Mouse (Mus musculus) midbrain, embryonic 13.5 days (tissue): ENCODE measurements around the gene Tsfm. TPM values are rescaled to one million over a fixed set of nuclear protein-coding genes. Genes with fewer than 3 reads are reported as not detected.

Experiments
- ATAC-seq: fragments of 200-750 bp; cut with Nextera tagmentation; 2 replicates; pipeline ENCODE4 v1.8.0; 2017; ENCODE audit warnings: mild to moderate bottlenecking, moderate TSS enrichment, moderate library complexity
- H3K27ac ChIP-seq: fragments of 300-500 bp; sonication (generic); 2 replicates; pipeline ENCODE4 v1.5.1; 2015; ENCODE audit warnings: inconsistent platforms, mild to moderate bottlenecking, moderate library complexity
- H3K27me3 ChIP-seq: fragments of 300-500 bp; sonication (generic); 2 replicates; pipeline ENCODE4 v1.6.1; 2015; ENCODE audit warnings: mild to moderate bottlenecking, inconsistent platforms
- H3K36me3 ChIP-seq: fragments of 300-500 bp; sonication (generic); 2 replicates; pipeline ENCODE4 v1.6.1; 2015; ENCODE audit warnings: mild to moderate bottlenecking, inconsistent platforms
- H3K4me1 ChIP-seq: fragments of 300-500 bp; sonication (generic); replicated peaks from 2 replicates; pipeline ENCODE4 v1.6.1; 2015; ENCODE audit warnings: inconsistent platforms
- H3K4me2 ChIP-seq: fragments of 300-500 bp; sonication (generic); replicated peaks from 2 replicates; pipeline ENCODE4 v1.6.1; 2015; ENCODE audit warnings: moderate library complexity, mild to moderate bottlenecking, inconsistent platforms
- H3K4me3 ChIP-seq: fragments of 300-500 bp; sonication (generic); replicated peaks from 2 replicates; pipeline ENCODE4 v1.5.1; 2015; ENCODE audit warnings: mild to moderate bottlenecking, inconsistent platforms
- H3K9ac ChIP-seq: fragments of 300-500 bp; sonication (generic); replicated peaks from 2 replicates; pipeline ENCODE4 v1.6.1; 2015; ENCODE audit warnings: mild to moderate bottlenecking, inconsistent platforms
- H3K9me3 ChIP-seq: fragments of 300-500 bp; sonication (generic); 2 replicates; pipeline ENCODE4 v1.6.1; 2016; ENCODE audit warnings: mild to moderate bottlenecking, inconsistent platforms
- WGBS: fragments of 180-500 bp; shearing (Covaris S2); methylation state at CpG from one replicate; pipeline ENCODE4 v1.1.7; 2015; 5-methylcytosine and 5-hydroxymethylcytosine counted together
- polyA plus RNA-seq: library from polyadenylated mRNA; unstranded; fragments of >200 nt; fragmentation: Nextera tagmentation; extraction: Ambion mirVana; gene quantifications from 2 replicates; pipeline ENCODE4 v1.2.1, GENCODE M21; 2015

The Tsfm gene
- polyA plus RNA-seq, 1 experiment from 2014 or later = 63.9 TPM

GRCm38 (mm10) chr10:127061513-127061912 lies 30.9 kb upstream of the Tsfm start:
- no peak for ATAC-seq
- H3K4me1 ChIP-seq = peaks cover 59% of the 10 kb centered on the region
- H3K27ac ChIP-seq = peak overlapping the region; percentile 98
- 71% methylated on average over 2 of the region's 2 CpGs for WGBS
- peak overlapping the region; percentile 96 for H3K9ac ChIP-seq
- no peaks in the 10 kb centered on the region for H3K27me3 ChIP-seq
- peak overlapping the region; percentile 88 for H3K4me2 ChIP-seq
- no peaks in the 10 kb centered on the region for H3K9me3 ChIP-seq
- H3K36me3 ChIP-seq = peaks cover 30% of the 10 kb centered on the region
- H3K4me3 ChIP-seq = peak overlapping the region; percentile 94

GRCm38 (mm10) chr10:127061085-127061484 lies 30.4 kb upstream of the Tsfm start:
- peak overlapping the region; percentile 94 for H3K4me3 ChIP-seq
- H3K27ac ChIP-seq = peak overlapping the region; percentile 98
- no peak for ATAC-seq
- 30% methylated on average over 5 of the region's 5 CpGs for WGBS
- H3K9me3 ChIP-seq = no peaks in the 10 kb centered on the region
- peaks cover 30% of the 10 kb centered on the region for H3K36me3 ChIP-seq
- H3K4me1 ChIP-seq = peaks cover 56% of the 10 kb centered on the region
- no peaks in the 10 kb centered on the region for H3K27me3 ChIP-seq
- H3K4me2 ChIP-seq = peak overlapping the region; percentile 88
- peak overlapping the region; percentile 96 for H3K9ac ChIP-seq

GRCm38 (mm10) chr10:127059968-127060916 lies 29.6 kb upstream of the Tsfm start, which contains the start of gene March9:
Gene March9 (minus strand): TSS chr10:127060184.
- WGBS = 2% methylated on average over 29 of the region's 72 CpGs
- peaks cover 58% of the 10 kb centered on the region for H3K4me1 ChIP-seq
- peak within 1 kb of the TSS; percentile 88 for H3K4me2 ChIP-seq
- no peaks in the 10 kb centered on the region for H3K27me3 ChIP-seq
- H3K9ac ChIP-seq = peak within 1 kb of the TSS; percentile 96
- peaks cover 30% of the 10 kb centered on the region for H3K36me3 ChIP-seq
- H3K9me3 ChIP-seq = no peaks in the 10 kb centered on the region
- H3K4me3 ChIP-seq = peak within 1 kb of the TSS; percentile 94
- ATAC-seq = peak; percentile 16
- H3K27ac ChIP-seq = peak within 1 kb of the TSS; percentile 98

- ATAC-seq = peak; percentile 1; the same call in 1 of the 2 replicates
Observed at GRCm38 (mm10) chr10:127059174-127059967, 28.7 kb upstream of the Tsfm start.

GRCm38 (mm10) chr10:127058708-127059107 lies 28.1 kb upstream of the Tsfm start:
- H3K9ac ChIP-seq = peak overlapping the region; percentile 96
- H3K27ac ChIP-seq = peak overlapping the region; percentile 98
- 6% methylated on average over 8 of the region's 8 CpGs for WGBS
- no peaks in the 10 kb centered on the region for H3K27me3 ChIP-seq
- peaks cover 56% of the 10 kb centered on the region for H3K4me1 ChIP-seq
- H3K4me2 ChIP-seq = peak overlapping the region; percentile 88
- H3K4me3 ChIP-seq = peak overlapping the region; percentile 94
- peaks cover 39% of the 10 kb centered on the region for H3K36me3 ChIP-seq
- no peaks in the 10 kb centered on the region for H3K9me3 ChIP-seq
- ATAC-seq = no peak

More at GRCm38 (mm10) chr10:127059174-127059967, 28.7 kb upstream of the Tsfm start:
- H3K36me3 ChIP-seq = peaks cover 33% of the 10 kb centered on the region
- H3K27me3 ChIP-seq = no peaks in the 10 kb centered on the region
- WGBS = under 1% methylated on average over 37 of the region's 92 CpGs
- H3K4me3 ChIP-seq = peak overlapping the region; percentile 94
- H3K4me1 ChIP-seq = peaks cover 56% of the 10 kb centered on the region
- H3K4me2 ChIP-seq = peak overlapping the region; percentile 88
- peak overlapping the region; percentile 98 for H3K27ac ChIP-seq
- H3K9ac ChIP-seq = peak overlapping the region; percentile 96
- H3K9me3 ChIP-seq = no peaks in the 10 kb centered on the region

- ATAC-seq = peak; percentile 34
- 1% methylated on average over 9 of the region's 9 CpGs for WGBS
- H3K9me3 ChIP-seq = no peaks in the 10 kb centered on the region
- H3K9ac ChIP-seq = peak overlapping the region; percentile 96
- H3K27ac ChIP-seq = peak overlapping the region; percentile 98
- H3K36me3 ChIP-seq = peaks cover 42% of the 10 kb centered on the region
- H3K4me2 ChIP-seq = peak overlapping the region; percentile 88
- H3K4me3 ChIP-seq = peak overlapping the region; percentile 94
- peaks cover 56% of the 10 kb centered on the region for H3K4me1 ChIP-seq
- H3K27me3 ChIP-seq = no peaks in the 10 kb centered on the region
Observed at GRCm38 (mm10) chr10:127058161-127058560, 27.5 kb upstream of the Tsfm start.

- Histone ChIP-seq H3K4me3 (no peak overlapping the region), H3K4me2 (no peak overlapping the region), H3K36me3 (peaks cover 42% of the 10 kb centered on the region), H3K27ac (no peak overlapping the region), H3K4me1 (peaks cover 45% of the 10 kb centered on the region), H3K9ac (no peak overlapping the region), H3K27me3 (peaks cover 13% of the 10 kb centered on the region), H3K9me3 (no peaks in the 10 kb centered on the region)
- ATAC-seq = no peak
- 91% methylated on average over 20 of the region's 20 CpGs for WGBS
Observed at GRCm38 (mm10) chr10:127056490-127056889, 25.9 kb upstream of the Tsfm start.

GRCm38 (mm10) chr10:127055406-127055805 lies 24.8 kb upstream of the Tsfm start:
- Histone ChIP-seq H3K4me2 (no peak overlapping the region), H3K36me3 (peaks cover 42% of the 10 kb centered on the region), H3K9ac (no peak overlapping the region), H3K27me3 (peaks cover 24% of the 10 kb centered on the region), H3K9me3 (no peaks in the 10 kb centered on the region), H3K4me3 (no peak overlapping the region), H3K4me1 (peaks cover 35% of the 10 kb centered on the region), H3K27ac (no peak overlapping the region)
- WGBS = 95% methylated on average over 8 of the region's 8 CpGs
- no peak for ATAC-seq

GRCm38 (mm10) chr10:127054646-127055045 lies 24.0 kb upstream of the Tsfm start:
- Histone ChIP-seq H3K9ac (no peak overlapping the region), H3K27me3 (peaks cover 31% of the 10 kb centered on the region), H3K4me3 (no peak overlapping the region), H3K9me3 (no peaks in the 10 kb centered on the region), H3K36me3 (peaks cover 42% of the 10 kb centered on the region), H3K4me1 (peaks cover 36% of the 10 kb centered on the region), H3K27ac (no peak overlapping the region), H3K4me2 (no peak overlapping the region)
- WGBS = 81% methylated on average over 4 of the region's 4 CpGs
- ATAC-seq = no peak

GRCm38 (mm10) chr10:127050119-127050474 lies 19.5 kb upstream of the Tsfm start:
- Histone ChIP-seq H3K9me3 (no peaks in the 10 kb centered on the region), H3K9ac (no peak overlapping the region), H3K27ac (no peak overlapping the region), H3K36me3 (peaks cover 17% of the 10 kb centered on the region), H3K4me1 (peaks cover 16% of the 10 kb centered on the region), H3K4me3 (no peak overlapping the region), H3K27me3 (peaks cover 58% of the 10 kb centered on the region), H3K4me2 (no peak overlapping the region)
- 0 out of 2 replicates have a peak, but pooled peaks have one; percentile 4 for ATAC-seq
- 21% methylated on average over 10 of the region's 10 CpGs for WGBS

GRCm38 (mm10) chr10:127049395-127050118 lies 18.9 kb upstream of the Tsfm start:
- Histone ChIP-seq H3K27ac (no peak overlapping the region), H3K36me3 (peaks cover 16% of the 10 kb centered on the region), H3K9ac (no peak overlapping the region), H3K4me1 (peaks cover 11% of the 10 kb centered on the region), H3K4me3 (no peak overlapping the region), H3K27me3 (peaks cover 58% of the 10 kb centered on the region), H3K9me3 (no peaks in the 10 kb centered on the region), H3K4me2 (no peak overlapping the region)
- 3% methylated on average over 29 of the region's 29 CpGs for WGBS
- 0 out of 2 replicates have a peak, but pooled peaks have one; percentile 26 for ATAC-seq
